Mouse (Mus musculus) neural tube, embryonic 13.5 days (tissue): ENCODE measurements around the gene Tmem108. TPM values are rescaled to one million over a fixed set of nuclear protein-coding genes. Genes with fewer than 3 reads are reported as not detected.
A peak's percentile ranks its signal among the peaks of the same experiment; 100 is the strongest.

ENCODE experiments used
- ATAC-seq: fragments of 200-750 bp; cut with Nextera tagmentation; 2 replicates; pipeline ENCODE4 v1.8.0; 2017; ENCODE audit warnings: low read depth, mild to moderate bottlenecking, moderate TSS enrichment, moderate library complexity
- H3K27ac ChIP-seq: fragments of 300-500 bp; sonication (generic); replicated peaks from 2 replicates; pipeline ENCODE4 v1.5.1; 2015; ENCODE audit warnings: moderate library complexity, mild to moderate bottlenecking, inconsistent platforms
- H3K27me3 ChIP-seq: fragments of 300-500 bp; sonication (generic); 2 replicates; pipeline ENCODE4 v1.6.1; 2015; ENCODE audit warnings: mild to moderate bottlenecking, inconsistent platforms
- H3K36me3 ChIP-seq: fragments of 300-500 bp; sonication (generic); 2 replicates; pipeline ENCODE4 v1.6.1; 2015; ENCODE audit warnings: mild to moderate bottlenecking, inconsistent platforms
- H3K4me1 ChIP-seq: fragments of 300-500 bp; sonication (generic); replicated peaks from 2 replicates; pipeline ENCODE4 v1.6.1; 2015; ENCODE audit warnings: inconsistent platforms
- H3K4me2 ChIP-seq: fragments of 300-500 bp; sonication (generic); 2 replicates; pipeline ENCODE4 v1.6.1; 2015; ENCODE audit warnings: inconsistent platforms, mild to moderate bottlenecking, moderate library complexity
- H3K4me3 ChIP-seq: fragments of 300-500 bp; sonication (generic); 2 replicates; pipeline ENCODE4 v1.5.1; 2015; ENCODE audit warnings: mild to moderate bottlenecking, inconsistent platforms
- H3K9ac ChIP-seq: fragments of 300-500 bp; sonication (generic); 2 replicates; pipeline ENCODE4 v1.6.1; 2015; ENCODE audit warnings: moderate library complexity, mild to moderate bottlenecking, inconsistent platforms
- H3K9me3 ChIP-seq: fragments of 300-500 bp; sonication (generic); 2 replicates; pipeline ENCODE4 v1.6.1; 2016; ENCODE audit warnings: inconsistent platforms
- WGBS: fragments of 180-500 bp; shearing (Covaris S2); methylation state at CpG from one replicate; pipeline ENCODE4 v1.1.7; 2015; 5-methylcytosine and 5-hydroxymethylcytosine counted together
- polyA plus RNA-seq: library from polyadenylated mRNA; unstranded; fragments of >200 nt; fragmentation: Nextera tagmentation; extraction: Ambion mirVana; gene quantifications from 2 replicates; pipeline ENCODE4 v1.2.1, GENCODE M21; 2015

Gene Tmem108
- polyA plus RNA-seq, 1 experiment from 2014 or later, result 24.9 TPM

DNA sequence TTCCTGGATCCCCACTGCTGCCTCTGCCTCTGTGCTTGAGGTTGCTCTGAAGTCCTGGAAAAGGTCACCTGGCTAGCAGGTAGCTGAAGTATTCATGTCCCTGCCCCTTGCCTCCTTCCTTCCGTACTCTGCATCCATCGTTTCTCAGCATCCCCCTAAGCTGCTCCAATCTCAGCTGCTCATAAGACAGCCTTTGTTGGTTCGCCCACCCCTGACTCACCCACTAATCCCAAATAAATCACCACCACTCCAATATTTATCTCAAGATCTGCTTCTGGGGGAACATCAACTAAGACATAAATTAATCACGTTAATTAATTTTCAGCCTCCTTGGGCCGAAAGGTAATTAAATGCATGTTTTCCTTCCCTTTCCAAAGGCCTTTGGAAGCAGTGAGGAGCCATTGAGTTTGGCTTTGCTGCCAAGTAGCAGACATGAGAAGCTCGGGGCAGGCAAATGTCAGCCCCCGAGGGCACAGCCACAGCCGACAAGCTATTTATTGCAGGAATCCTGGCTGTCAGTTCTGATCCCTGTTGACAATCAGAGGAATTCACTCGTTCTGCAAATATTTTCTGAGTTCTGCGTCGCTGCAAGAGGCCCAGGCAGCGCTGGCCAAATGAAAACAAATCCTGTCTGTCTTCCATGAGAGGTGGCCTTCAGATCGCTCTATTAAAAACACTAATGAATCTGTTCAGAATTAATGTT is 318.4 kb downstream of the Tmem108 start:
- 0 out of 2 replicates have a peak, but pooled peaks cover 3% of the 10 kb centered on the region for H3K9me3 ChIP-seq
- H3K27ac ChIP-seq, result peak overlapping the region; percentile 78
- ATAC-seq, result peak; percentile 86
- peaks cover 20% of the 10 kb centered on the region for H3K4me1 ChIP-seq
- 0 out of 2 replicates have a peak overlapping the region, but pooled peaks have one; percentile 25 for H3K4me2 ChIP-seq
- no peaks in the 10 kb centered on the region for H3K36me3 ChIP-seq
- H3K9ac ChIP-seq, result 0 out of 2 replicates have a peak overlapping the region, but pooled peaks have one; percentile 35
- WGBS, result 26% methylated on average over 13 of the region's 13 CpGs
- H3K27me3 ChIP-seq, result no peaks in the 10 kb centered on the region
- no peak overlapping the region for H3K4me3 ChIP-seq

DNA sequence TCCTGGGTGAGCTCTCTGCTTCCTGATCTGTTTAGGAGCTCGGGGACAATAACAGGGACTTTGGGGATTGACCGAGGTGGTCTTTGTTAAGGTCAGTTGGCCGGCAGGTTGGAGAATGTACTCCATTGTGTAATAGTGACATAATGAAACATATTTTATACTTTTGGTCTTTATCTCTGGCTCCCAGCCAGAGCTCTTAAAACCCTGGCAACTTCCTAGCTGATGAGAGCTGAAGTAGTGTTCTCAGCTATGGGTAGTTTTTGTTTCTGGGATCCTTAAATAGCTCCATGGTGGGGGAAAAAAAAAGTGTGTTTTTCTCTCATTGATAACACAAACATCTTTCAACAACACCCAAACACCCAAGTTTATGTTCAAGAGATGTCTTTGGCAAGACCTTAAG is 321.0 kb downstream of the Tmem108 start:
- no peak overlapping the region for H3K9ac ChIP-seq
- no peak overlapping the region for H3K4me3 ChIP-seq
- WGBS, result 39% methylated on average over 3 of the region's 3 CpGs
- no peak for ATAC-seq
- H3K9me3 ChIP-seq, result 0 out of 2 replicates have a peak, but pooled peaks cover 3% of the 10 kb centered on the region
- H3K36me3 ChIP-seq, result no peaks in the 10 kb centered on the region
- no peaks in the 10 kb centered on the region for H3K27me3 ChIP-seq
- no peak overlapping the region for H3K4me2 ChIP-seq
- peaks cover 20% of the 10 kb centered on the region for H3K4me1 ChIP-seq
- H3K27ac ChIP-seq, result no peak overlapping the region

DNA sequence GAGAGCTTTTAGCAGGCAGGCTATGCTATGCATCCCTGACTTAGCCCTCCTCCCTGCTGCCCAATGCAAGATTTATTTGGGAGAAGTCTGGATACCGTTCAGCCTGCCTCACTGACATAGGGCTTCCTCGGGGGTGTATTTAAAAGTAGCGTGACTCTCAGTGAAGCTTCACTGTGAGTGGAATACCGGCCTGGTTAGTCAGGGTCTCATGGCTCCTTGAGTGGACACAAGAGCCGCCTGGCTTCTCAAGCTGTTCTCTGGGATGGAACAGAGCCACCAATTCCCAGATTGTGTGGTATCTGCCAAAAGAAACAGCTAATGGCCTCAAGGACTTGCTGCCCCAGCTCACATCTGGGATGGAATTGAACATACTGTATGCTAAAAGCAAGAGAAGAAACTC is 324.5 kb downstream of the Tmem108 start:
- Histone ChIP-seq H3K4me2 (no peak overlapping the region), H3K36me3 (no peaks in the 10 kb centered on the region), H3K9ac (no peak overlapping the region), H3K9me3 (no peaks in the 10 kb centered on the region), H3K27ac (no peak overlapping the region), H3K27me3 (no peaks in the 10 kb centered on the region), H3K4me3 (no peak overlapping the region), H3K4me1 (peaks cover 3% of the 10 kb centered on the region; the same call in 1 of the 2 replicates)
- 68% methylated on average over 5 of the region's 5 CpGs for WGBS
- no peak for ATAC-seq

DNA sequence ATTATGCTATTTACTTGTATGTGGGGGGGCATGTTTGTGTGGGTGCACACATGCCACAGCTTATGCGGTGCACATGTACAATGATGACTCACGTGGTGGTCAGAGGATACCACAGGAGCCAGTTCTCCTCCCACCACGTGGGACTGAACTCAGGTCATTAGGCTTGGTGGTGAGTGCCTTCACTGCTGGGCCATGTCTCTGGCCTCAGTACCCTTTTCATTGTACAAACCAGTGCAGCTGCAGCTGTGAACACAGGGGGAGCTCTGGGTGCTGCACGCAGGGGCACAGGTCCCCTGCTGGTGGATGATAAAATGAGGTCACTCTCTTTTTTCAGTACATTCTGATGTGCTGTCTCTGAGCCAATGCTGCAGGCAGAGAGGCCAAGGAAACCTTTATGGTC is 327.5 kb downstream of the Tmem108 start:
- WGBS, result 55% methylated on average over 4 of the region's 4 CpGs
- Histone ChIP-seq H3K9me3 (no peaks in the 10 kb centered on the region), H3K9ac (no peak overlapping the region), H3K4me1 (peaks cover 9% of the 10 kb centered on the region; the same call in 1 of the 2 replicates), H3K27ac (no peak overlapping the region), H3K36me3 (no peaks in the 10 kb centered on the region), H3K4me2 (no peak overlapping the region), H3K27me3 (no peaks in the 10 kb centered on the region), H3K4me3 (no peak overlapping the region)
- ATAC-seq, result no peak

Other genes starting within 250 kb of the Tmem108 start
- 3.1 and 3.3 TPM in 2 replicates for gene Nphp3, start 240.7 kb upstream of the Tmem108 start, polyA plus RNA-seq